Mouse (Mus musculus): ENCODE measurements around the gene Mrpl51. TPM values are rescaled to one million over a fixed set of nuclear protein-coding genes. Genes with fewer than 3 reads are reported as not detected.

The Mrpl51 gene
- polyA plus RNA-seq, 1 experiment from 2014 or later, result 132 TPM

GRCm38 (mm10) chr6:125232045-125232437, 40.4 kb downstream of the Mrpl51 start:
- peak overlapping the region; percentile 89 for H3K4me2 ChIP-seq (ENCODE audit: low read length)
- H3K36me3 ChIP-seq (ENCODE audit: control insufficient read depth, insufficient read depth, low read length), result no peaks in the 10 kb centered on the region
- no peak overlapping the region; the same call in 1 of the 2 replicates for H3K27ac ChIP-seq (ENCODE audit: low read length)
- ATAC-seq, result peak; percentile 37
- no peaks in the 10 kb centered on the region for H3K27me3 ChIP-seq (ENCODE audit: control insufficient read depth, insufficient read depth, low read depth, low read length)
- WGBS, result 57% methylated on average over 4 of the region's 4 CpGs
- no peaks in the 10 kb centered on the region for H3K9me3 ChIP-seq (replicated peaks; ENCODE audit: control insufficient read depth, low read length, poor library complexity, severe bottlenecking)
- H3K4me1 ChIP-seq (ENCODE audit: control insufficient read depth, insufficient read depth, low read length), result peaks cover 20% of the 10 kb centered on the region
- H3K4me3 ChIP-seq (ENCODE audit: low read depth, low read length), result peak overlapping the region; percentile 45; the same call in 1 of the 2 replicates
- H3K9ac ChIP-seq (ENCODE audit: low read depth, low read length), result peak overlapping the region; percentile 76; the same call in 1 of the 2 replicates

DNA sequence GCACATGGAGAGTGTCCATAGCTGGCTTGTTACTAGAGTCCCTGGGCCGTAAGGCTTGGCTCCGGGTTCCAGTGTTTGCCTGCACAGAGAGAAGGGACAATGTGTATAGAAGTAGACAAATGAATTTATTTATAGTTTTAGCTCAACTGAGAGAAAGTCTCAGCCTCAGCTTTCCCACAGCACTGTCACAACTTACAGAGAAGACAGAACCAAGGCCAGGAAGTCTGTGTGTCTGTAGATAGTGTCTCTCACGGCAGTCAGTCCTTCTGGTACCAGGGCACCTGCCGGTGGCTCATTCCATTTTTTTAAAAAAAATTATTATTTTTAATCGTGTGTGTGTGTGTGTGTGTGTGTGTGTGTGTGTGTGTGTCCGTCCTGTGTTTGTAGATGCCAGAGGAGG, 40.9 kb downstream of the Mrpl51 start:
- no peak for ATAC-seq
- Histone ChIP-seq H3K4me1 (ENCODE audit: control insufficient read depth, insufficient read depth, low read length) (peaks cover 20% of the 10 kb centered on the region), H3K27ac (ENCODE audit: low read length) (no peak overlapping the region), H3K36me3 (ENCODE audit: control insufficient read depth, insufficient read depth, low read length) (no peaks in the 10 kb centered on the region), H3K27me3 (ENCODE audit: control insufficient read depth, insufficient read depth, low read depth, low read length) (no peaks in the 10 kb centered on the region), H3K9ac (ENCODE audit: low read depth, low read length) (no peak overlapping the region), H3K9me3 (replicated peaks; ENCODE audit: control insufficient read depth, low read length, poor library complexity, severe bottlenecking) (no peaks in the 10 kb centered on the region), H3K4me3 (ENCODE audit: low read depth, low read length) (no peak overlapping the region), H3K4me2 (ENCODE audit: low read length) (no peak overlapping the region)
- 80% methylated on average over 6 of the region's 6 CpGs for WGBS

DNA sequence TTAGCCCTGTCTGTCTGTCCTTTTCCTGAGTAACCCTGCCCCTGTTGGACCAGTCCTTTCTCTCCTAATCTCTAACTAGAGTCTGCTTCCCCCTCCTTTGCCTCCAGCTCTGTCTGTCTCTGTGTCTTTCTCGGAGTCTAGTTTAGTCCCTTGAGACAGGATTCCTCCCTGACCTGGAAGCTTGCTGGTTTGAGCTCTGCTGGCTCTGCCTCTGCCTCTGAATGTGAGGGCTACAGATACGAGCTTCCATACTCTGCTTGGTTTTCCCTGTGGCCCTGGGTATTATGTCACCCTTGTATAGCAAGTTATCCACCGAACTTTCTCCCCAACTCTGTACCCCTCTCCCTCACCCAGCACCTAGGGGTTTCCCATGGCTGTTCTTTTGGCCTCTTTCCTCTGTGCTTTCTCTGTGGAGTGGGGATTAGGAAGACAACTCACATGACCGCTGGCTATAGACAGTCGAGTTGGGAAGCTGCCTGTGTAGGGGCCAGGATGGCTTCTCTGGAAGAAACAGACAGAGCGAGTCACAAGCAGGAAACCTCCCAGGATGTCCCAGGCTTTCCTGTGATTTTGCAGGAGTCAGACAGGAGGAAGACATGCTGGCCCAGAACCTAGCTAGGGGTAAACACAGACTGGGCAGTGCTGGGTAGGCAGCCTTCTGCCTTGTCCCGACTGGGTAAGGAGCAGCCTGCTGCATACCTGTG, 42.4 kb downstream of the Mrpl51 start:
- Histone ChIP-seq H3K27ac (ENCODE audit: low read length) (no peak overlapping the region), H3K27me3 (ENCODE audit: control insufficient read depth, insufficient read depth, low read depth, low read length) (no peaks in the 10 kb centered on the region), H3K36me3 (ENCODE audit: control insufficient read depth, insufficient read depth, low read length) (no peaks in the 10 kb centered on the region), H3K9ac (ENCODE audit: low read depth, low read length) (no peak overlapping the region), H3K4me3 (ENCODE audit: low read depth, low read length) (no peak overlapping the region), H3K9me3 (replicated peaks; ENCODE audit: control insufficient read depth, low read length, poor library complexity, severe bottlenecking) (no peaks in the 10 kb centered on the region), H3K4me1 (ENCODE audit: control insufficient read depth, insufficient read depth, low read length) (peaks cover 20% of the 10 kb centered on the region), H3K4me2 (ENCODE audit: low read length) (no peak overlapping the region)
- 65% methylated on average over 7 of the region's 7 CpGs for WGBS
- ATAC-seq, result no peak

- H3K4me2 ChIP-seq (ENCODE audit: low read length), result no peak overlapping the region
- H3K4me1 ChIP-seq (ENCODE audit: control insufficient read depth, insufficient read depth, low read length), result peaks cover 20% of the 10 kb centered on the region
- no peak overlapping the region for H3K9ac ChIP-seq (ENCODE audit: low read depth, low read length)
- H3K27me3 ChIP-seq (ENCODE audit: control insufficient read depth, insufficient read depth, low read depth, low read length), result no peaks in the 10 kb centered on the region
- 87% methylated on average over 5 of the region's 5 CpGs for WGBS
- ATAC-seq, result no peak
- H3K36me3 ChIP-seq (ENCODE audit: control insufficient read depth, insufficient read depth, low read length), result no peaks in the 10 kb centered on the region
- no peak overlapping the region for H3K4me3 ChIP-seq (ENCODE audit: low read depth, low read length)
- no peaks in the 10 kb centered on the region for H3K9me3 ChIP-seq (replicated peaks; ENCODE audit: control insufficient read depth, low read length, poor library complexity, severe bottlenecking)
- H3K27ac ChIP-seq (ENCODE audit: low read length), result no peak overlapping the region
Observed at GRCm38 (mm10) chr6:125234520-125234828, 42.9 kb downstream of the Mrpl51 start.

GRCm38 (mm10) chr6:125236341-125236740, 44.7 kb downstream of the Mrpl51 start:
- ATAC-seq, result no peak
- H3K27me3 ChIP-seq (ENCODE audit: control insufficient read depth, insufficient read depth, low read depth, low read length), result no peaks in the 10 kb centered on the region
- 54% methylated on average over 6 of the region's 6 CpGs for WGBS
- H3K9ac ChIP-seq (ENCODE audit: low read depth, low read length), result no peak overlapping the region
- no peaks in the 10 kb centered on the region for H3K36me3 ChIP-seq (ENCODE audit: control insufficient read depth, insufficient read depth, low read length)
- peaks cover 9% of the 10 kb centered on the region for H3K4me1 ChIP-seq (ENCODE audit: control insufficient read depth, insufficient read depth, low read length)
- H3K27ac ChIP-seq (ENCODE audit: low read length), result no peak overlapping the region
- no peak overlapping the region for H3K4me2 ChIP-seq (ENCODE audit: low read length)
- no peaks in the 10 kb centered on the region for H3K9me3 ChIP-seq (replicated peaks; ENCODE audit: control insufficient read depth, low read length, poor library complexity, severe bottlenecking)
- no peak overlapping the region for H3K4me3 ChIP-seq (ENCODE audit: low read depth, low read length)

- Histone ChIP-seq H3K36me3 (ENCODE audit: control insufficient read depth, insufficient read depth, low read length) (no peaks in the 10 kb centered on the region), H3K9ac (ENCODE audit: low read depth, low read length) (no peak within 1 kb of the TSS), H3K27me3 (ENCODE audit: control insufficient read depth, insufficient read depth, low read depth, low read length) (no peaks in the 10 kb centered on the region), H3K9me3 (replicated peaks; ENCODE audit: control insufficient read depth, low read length, poor library complexity, severe bottlenecking) (no peaks in the 10 kb centered on the region), H3K4me3 (ENCODE audit: low read depth, low read length) (no peak within 1 kb of the TSS), H3K27ac (ENCODE audit: low read length) (no peak within 1 kb of the TSS), H3K4me1 (ENCODE audit: control insufficient read depth, insufficient read depth, low read length) (peaks cover 4% of the 10 kb centered on the region), H3K4me2 (ENCODE audit: low read length) (no peak within 1 kb of the TSS)
- ATAC-seq, result no peak
- 27% methylated on average over 6 of the region's 6 CpGs for WGBS
Observed at GRCm38 (mm10) chr6:125236782-125237181, 45.2 kb downstream of the Mrpl51 start, which contains the start of gene Cd27. TSS of gene Cd27 (minus strand) at chr6:125237010.

DNA sequence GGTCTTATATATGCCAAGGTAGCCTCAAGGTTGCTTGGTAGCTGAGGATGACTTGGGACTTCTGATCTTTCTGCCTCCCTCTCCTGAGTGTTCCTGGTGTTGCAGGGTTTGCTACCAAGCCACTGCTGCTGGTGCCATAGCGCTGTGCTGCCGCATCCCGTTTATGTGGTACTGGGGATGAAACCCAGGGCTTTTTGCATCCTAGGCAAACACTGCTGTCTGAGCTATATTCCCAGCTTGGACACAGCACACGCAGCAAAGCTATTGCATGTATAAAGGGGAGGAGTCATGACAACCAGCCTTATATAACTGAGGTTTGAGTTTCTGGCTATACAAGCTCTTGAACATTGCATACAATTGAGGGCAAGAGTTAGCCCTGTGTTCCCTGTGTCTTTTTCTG, 45.8 kb downstream of the Mrpl51 start:
- no peaks in the 10 kb centered on the region for H3K4me1 ChIP-seq (ENCODE audit: control insufficient read depth, insufficient read depth, low read length)
- H3K27me3 ChIP-seq (ENCODE audit: control insufficient read depth, insufficient read depth, low read depth, low read length), result no peaks in the 10 kb centered on the region
- no peaks in the 10 kb centered on the region for H3K36me3 ChIP-seq (ENCODE audit: control insufficient read depth, insufficient read depth, low read length)
- no peak for ATAC-seq
- no peak overlapping the region for H3K27ac ChIP-seq (ENCODE audit: low read length)
- H3K4me3 ChIP-seq (ENCODE audit: low read depth, low read length), result no peak overlapping the region
- no peak overlapping the region for H3K9ac ChIP-seq (ENCODE audit: low read depth, low read length)
- H3K4me2 ChIP-seq (ENCODE audit: low read length), result no peak overlapping the region
- 87% methylated on average over 4 of the region's 4 CpGs for WGBS
- H3K9me3 ChIP-seq (replicated peaks; ENCODE audit: control insufficient read depth, low read length, poor library complexity, severe bottlenecking), result no peaks in the 10 kb centered on the region

DNA sequence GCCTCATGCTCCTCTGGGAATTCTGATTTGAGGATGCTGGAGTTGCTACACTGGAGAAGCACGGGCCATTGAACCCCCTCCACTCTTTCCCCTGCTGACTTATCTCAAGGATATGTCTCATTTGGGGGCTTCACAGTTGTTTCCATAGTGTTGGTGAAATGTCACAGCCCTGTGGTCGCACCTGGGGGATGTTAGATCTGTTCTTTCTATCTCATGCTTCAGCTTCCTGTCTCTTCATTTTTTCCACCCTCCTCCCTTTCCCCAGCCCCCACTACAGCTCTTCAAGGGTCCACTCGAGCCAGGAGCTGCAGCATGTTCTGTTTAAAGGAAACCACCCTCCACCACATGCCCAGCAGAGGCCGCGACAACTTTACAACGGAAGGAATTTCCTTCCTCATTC, 46.8 kb downstream of the Mrpl51 start:
- H3K4me3 ChIP-seq (ENCODE audit: low read depth, low read length), result no peak overlapping the region
- no peaks in the 10 kb centered on the region for H3K4me1 ChIP-seq (ENCODE audit: control insufficient read depth, insufficient read depth, low read length)
- ATAC-seq, result no peak
- no peaks in the 10 kb centered on the region for H3K36me3 ChIP-seq (ENCODE audit: control insufficient read depth, insufficient read depth, low read length)
- no peaks in the 10 kb centered on the region for H3K9me3 ChIP-seq (replicated peaks; ENCODE audit: control insufficient read depth, low read length, poor library complexity, severe bottlenecking)
- no peaks in the 10 kb centered on the region for H3K27me3 ChIP-seq (ENCODE audit: control insufficient read depth, insufficient read depth, low read depth, low read length)
- H3K9ac ChIP-seq (ENCODE audit: low read depth, low read length), result no peak overlapping the region
- no peak overlapping the region for H3K27ac ChIP-seq (ENCODE audit: low read length)
- 87% methylated on average over 6 of the region's 6 CpGs for WGBS
- no peak overlapping the region for H3K4me2 ChIP-seq (ENCODE audit: low read length)

GRCm38 (mm10) chr6:125239547-125239946, 47.9 kb downstream of the Mrpl51 start:
- no peak for ATAC-seq
- 92% methylated on average over 5 of the region's 5 CpGs for WGBS
- Histone ChIP-seq H3K4me3 (ENCODE audit: low read depth, low read length) (no peak overlapping the region), H3K4me1 (ENCODE audit: control insufficient read depth, insufficient read depth, low read length) (no peaks in the 10 kb centered on the region), H3K27ac (ENCODE audit: low read length) (no peak overlapping the region), H3K36me3 (ENCODE audit: control insufficient read depth, insufficient read depth, low read length) (no peaks in the 10 kb centered on the region), H3K4me2 (ENCODE audit: low read length) (no peak overlapping the region), H3K27me3 (ENCODE audit: control insufficient read depth, insufficient read depth, low read depth, low read length) (no peaks in the 10 kb centered on the region), H3K9ac (ENCODE audit: low read depth, low read length) (no peak overlapping the region), H3K9me3 (replicated peaks; ENCODE audit: control insufficient read depth, low read length, poor library complexity, severe bottlenecking) (no peaks in the 10 kb centered on the region)
